Mouse (Mus musculus): ENCODE measurements around the gene Folr2.
A peak's percentile ranks its signal among the peaks of the same experiment; 100 is the strongest.

Gene Folr2

DNA sequence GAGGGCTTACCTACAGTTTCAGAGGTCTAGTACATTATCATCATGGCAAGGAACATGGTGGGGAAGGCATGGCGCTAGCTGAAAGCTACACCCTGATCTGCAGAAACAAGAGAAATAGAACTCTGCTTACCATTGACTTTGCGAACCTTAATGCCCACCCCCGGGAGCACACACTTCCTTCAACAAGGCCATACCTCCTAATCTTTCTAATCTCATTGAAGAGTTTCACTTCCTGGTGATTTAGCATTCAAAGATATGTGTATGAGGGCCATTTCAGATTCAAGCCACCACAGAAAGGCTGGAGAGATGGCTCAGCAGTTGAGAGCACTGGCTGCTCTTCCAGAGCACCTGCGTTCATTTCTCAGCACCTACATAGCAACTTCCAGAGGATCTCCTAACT is at the start of gene Folr2:
Gene Folr2 (minus strand): TSS at position 101 of the 400 bp plus-strand sequence.
- no peak for DNase-seq (ENCODE audit: extremely low read depth, low read depth, low spot score)

DNA sequence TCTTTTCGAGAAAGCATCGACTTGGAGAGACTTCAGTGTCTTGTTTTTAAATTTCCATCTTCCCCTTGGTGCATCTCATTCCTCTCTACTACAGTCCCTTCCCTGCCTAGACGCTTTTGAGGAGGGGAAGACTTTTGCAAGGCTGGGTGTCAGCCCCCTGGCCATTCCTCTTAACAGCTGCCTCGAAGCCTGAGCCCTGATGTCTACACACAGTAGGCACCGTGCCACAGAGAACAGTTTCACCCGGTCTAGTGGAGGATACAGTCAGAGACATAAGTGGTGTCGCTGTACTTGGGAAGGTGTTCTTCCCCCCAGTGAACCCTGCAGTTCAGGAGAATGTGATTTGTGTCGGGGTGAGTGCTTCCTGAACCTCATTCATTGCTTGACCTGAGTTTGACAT is 49.7 kb upstream of the Folr2 start:
- DNase-seq (ENCODE audit: extremely low read depth, low read depth, low spot score) = no peak

DNA sequence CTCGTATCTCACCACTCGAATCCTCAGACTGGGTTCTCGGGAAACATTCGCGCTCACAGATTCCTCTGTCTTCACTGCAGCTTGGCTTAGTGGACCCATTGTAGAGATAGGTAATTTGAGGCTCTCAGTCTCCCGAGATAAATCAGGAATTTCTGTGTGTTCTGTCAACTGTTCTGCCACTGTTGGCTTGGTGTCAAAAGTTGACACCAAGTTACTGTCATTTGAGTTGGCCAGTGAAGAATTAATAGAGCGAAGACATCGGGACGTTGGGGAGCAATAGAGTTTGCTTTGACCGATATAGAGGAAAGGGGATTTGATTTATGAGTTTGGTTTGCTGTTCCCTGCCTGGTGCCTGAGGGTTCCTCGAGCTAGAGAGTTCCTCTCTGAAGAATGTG is 49.3 kb upstream of the Folr2 start, which contains the start of gene Tomt:
Gene Tomt (minus strand): TSS at position 73 of the 395 bp plus-strand sequence.
- DNase-seq (ENCODE audit: extremely low read depth, low read depth, low spot score) = no peak

DNA sequence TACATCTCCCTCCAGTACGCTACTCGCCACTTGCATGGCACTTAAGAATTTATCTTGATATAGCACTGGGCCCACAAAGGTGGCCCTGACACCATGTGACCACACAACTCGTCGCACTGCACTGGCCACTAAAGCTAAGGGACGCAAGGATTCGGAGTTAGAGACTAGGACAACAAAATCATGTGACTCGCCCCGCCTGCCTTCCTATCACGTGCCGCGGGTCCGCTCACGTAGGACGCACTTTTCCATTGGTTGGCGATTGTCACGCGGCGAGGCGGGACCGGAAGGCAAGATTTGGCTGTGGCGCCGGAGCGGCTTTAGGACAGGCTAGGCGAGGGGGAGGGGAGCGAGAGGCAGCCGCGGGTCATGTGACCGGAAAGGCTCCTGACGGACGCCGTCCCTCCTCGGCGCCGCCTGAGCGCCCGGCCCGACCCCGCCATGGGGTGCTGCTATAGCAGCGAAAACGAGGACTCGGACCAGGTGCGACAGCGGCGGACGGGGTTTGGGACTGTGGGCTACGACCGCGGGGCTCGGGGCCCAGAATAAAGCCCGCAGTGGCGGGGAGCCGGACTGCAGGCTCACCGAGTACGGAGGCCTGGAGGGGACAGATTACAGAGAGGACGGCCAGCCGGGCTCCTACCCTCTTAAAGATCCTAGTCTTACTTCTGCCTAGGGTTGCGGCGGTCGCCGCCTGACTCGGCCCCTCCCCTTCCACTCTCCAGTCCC is 48.7 kb upstream of the Folr2 start, which contains the start of gene Lamtor1:
Gene Lamtor1 (plus strand): TSS at position 344 of the 726 bp plus-strand sequence.
- DNase-seq (ENCODE audit: extremely low read depth, low read depth, low spot score) = peak; percentile 77

DNA sequence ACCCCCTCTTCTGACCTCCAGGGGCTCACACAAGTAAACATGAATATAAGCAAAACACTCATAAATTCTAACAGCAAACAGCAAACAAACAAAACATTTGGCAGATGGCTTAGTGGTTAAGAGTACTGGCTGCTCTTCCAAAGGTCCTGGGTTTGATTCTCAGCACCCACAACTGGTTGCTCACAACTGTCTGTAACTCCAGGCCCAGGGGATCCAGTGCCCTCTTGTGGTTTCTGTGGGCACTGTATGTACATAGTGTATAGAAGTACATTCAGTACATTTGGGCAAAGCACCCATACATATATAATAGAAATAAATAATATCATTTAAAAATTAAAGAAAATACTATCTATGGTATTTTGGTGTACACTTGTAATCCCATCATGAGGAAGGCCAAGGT is 45.9 kb upstream of the Folr2 start:
- DNase-seq (ENCODE audit: extremely low read depth, low read depth, low spot score) = no peak

DNA sequence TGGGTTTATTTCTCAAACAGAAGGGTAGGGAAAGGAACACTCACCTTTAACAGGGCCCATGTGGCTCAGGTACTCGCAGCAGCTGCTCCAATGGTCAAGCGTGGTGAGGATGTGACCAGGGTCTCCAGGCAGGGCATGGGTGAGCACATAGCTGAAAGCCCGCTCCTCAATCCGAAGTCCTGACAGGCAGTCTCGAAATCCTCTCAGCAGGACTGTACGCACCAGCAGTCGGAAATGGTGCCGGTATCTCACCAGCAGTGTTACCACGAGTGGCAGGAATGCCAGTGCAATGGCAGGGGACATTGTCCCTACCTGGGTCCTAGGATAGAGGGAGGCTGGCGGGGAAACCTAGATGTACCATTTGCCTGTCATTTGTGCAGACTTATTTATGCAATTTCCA is 45.0 kb upstream of the Folr2 start:
- no peak for DNase-seq (ENCODE audit: extremely low read depth, low read depth, low spot score)

DNA sequence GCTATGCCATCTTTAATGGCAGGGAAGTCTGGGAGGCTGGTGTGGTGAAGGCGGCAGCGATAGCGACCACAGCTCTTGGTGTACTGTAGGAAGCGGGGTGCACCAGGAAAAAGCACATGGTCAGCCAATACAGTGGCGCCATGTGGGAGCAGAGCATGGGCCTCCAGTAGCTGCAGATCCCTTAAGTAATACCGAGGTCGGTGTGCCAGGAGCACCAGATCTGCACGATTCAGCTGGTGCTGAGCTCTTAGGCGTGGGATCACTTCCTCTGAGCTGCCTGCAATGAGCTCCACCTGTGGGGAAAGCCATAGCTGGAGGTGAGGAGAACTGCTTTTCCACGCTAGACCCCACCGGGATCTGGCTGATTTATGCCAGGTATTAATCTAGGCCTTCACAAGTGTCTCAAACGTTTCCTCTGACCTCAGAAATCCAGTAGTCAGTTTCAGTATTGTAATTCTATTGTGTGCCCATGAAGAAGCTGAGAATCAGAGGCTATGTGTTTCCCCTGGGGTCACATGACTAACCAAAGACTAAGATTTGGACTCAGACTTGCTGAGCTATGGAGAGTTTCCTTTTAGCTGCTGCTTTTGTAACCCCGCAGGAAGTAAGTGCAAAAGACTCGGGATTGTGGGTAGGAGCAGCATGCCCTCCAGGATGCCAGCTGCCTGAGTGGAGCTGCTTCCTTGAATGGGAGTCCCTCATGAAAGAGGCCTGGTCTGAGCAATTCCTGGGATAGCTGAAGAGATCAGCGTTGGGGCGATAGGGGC is 43.5 kb upstream of the Folr2 start:
- DNase-seq (ENCODE audit: extremely low read depth, low read depth, low spot score) = no peak

DNA sequence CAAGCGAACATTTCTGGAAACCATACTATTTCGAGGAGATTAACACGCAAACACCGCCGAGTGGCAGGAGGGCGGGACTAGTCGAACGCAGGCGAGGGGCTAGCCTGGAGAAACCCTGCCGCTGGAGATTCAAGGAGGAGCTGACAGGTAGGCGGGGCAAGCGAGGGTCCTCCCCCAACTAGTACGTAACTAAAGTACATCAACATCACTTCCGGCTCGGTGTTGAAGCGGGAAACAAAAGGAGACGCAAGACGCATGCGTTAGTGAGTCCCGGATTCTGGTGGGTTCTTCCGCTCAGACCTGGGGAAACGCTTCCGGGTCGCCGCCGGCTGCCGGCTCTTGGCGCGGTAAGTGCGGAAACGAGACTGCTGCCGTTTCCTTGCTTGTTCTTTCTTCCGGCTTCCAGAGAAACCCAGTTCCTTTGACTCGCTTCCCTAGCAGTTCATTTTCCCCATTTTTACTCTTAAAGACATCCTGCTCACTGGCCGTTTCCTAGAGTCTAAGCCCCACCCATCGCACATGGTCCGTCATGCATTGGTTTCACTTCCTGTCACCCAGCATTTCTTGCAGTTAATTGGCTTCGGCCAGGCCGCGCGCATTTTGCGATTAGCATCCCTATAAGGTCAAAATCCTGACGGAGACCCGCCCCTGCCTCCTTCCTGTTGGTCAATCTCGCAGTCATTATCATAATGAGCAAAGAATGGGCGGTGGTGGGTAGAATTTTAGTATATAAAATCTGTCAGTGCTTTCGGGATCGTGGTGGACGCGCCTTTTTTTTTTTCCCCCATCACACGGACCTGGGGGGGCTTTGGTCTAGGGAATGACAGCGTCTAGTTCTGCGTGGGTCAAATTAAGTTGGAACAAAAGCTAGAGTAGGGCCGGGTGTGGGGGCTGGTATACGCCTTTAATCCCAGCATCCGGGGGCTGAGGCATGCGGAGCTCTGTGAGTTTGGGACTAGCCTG is 39.4 kb upstream of the Folr2 start:
- DNase-seq (ENCODE audit: extremely low read depth, low read depth, low spot score) = peak; percentile 97

DNA sequence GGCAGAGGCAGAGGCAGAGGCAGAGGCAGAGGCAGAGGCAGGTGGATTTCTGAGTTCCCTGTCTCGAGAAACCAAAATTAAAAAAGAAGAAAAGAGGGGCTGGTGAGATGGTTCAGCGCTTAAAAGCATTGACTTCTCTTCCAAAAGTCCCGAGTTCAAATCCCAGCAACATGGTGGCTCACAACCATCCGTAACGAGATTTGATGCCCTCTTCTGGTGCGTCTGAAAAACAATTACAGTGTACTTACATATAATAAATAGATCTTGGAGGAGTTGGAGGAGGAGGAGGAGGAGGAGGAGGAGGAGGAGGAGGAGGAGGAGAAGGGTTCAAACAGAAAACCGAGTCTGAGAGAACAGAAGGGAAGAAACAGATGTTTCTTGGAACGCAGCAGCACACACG is 38.7 kb upstream of the Folr2 start:
- DNase-seq (ENCODE audit: extremely low read depth, low read depth, low spot score) = no peak

DNA sequence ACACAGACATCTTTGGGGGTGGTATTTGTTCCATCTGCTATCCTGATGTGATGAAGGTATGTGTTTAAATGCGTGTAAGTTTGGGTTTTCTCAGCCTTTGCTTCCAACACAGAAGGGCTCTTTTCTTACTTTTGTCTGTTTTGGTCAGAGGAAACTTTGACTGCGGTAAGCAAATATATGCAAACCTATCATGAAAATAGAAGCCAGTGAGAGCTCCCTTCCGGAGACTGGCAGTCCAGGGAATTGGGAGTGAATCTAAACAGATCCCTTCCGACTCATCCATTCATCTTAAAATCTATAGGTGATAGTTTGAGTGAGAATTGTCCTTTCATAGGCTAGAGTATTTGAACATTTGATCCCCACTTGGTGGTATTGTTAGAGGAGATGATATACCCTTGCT is 31.5 kb upstream of the Folr2 start:
- no peak for DNase-seq (ENCODE audit: extremely low read depth, low read depth, low spot score)

DNA sequence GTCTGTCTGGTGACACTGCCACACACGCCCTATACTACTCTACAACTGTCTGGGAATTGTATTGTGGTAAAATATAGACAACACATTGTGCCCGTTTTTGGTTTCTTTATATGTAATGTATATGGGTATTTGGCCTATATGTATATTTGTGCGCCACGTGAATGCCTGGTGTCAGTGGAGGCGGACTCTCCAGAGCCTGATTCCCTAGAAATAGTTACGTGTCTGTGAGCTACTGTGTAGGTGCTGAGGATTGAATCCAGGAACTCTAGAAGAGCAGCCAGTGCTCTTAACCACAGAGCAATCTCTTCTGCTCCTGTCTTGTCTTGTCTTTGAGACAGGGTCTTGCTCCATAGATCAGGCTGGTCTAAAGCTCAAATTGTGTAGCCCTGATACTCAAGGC is 29.3 kb upstream of the Folr2 start:
- no peak for DNase-seq (ENCODE audit: extremely low read depth, low read depth, low spot score)

DNA sequence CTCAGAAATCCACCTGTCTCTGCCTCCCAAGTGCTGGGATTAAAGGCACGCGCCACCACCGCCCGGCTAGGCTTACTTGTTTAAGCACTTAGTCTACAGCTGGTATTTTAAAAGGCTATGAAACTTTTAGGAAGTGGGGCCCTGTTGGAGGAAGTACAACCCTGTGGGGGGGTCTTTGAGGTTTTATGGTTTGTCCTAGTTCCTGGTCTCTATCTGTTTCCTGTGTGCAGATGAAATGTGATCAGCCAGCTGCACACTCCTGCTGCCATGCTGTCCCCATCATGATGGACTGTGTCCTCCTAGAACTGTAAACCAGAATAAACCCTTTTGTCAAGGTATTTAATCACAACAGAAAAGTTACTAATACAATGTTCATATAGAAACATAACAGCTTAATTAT is 27.2 kb upstream of the Folr2 start:
- no peak for DNase-seq (ENCODE audit: extremely low read depth, low read depth, low spot score)

DNA sequence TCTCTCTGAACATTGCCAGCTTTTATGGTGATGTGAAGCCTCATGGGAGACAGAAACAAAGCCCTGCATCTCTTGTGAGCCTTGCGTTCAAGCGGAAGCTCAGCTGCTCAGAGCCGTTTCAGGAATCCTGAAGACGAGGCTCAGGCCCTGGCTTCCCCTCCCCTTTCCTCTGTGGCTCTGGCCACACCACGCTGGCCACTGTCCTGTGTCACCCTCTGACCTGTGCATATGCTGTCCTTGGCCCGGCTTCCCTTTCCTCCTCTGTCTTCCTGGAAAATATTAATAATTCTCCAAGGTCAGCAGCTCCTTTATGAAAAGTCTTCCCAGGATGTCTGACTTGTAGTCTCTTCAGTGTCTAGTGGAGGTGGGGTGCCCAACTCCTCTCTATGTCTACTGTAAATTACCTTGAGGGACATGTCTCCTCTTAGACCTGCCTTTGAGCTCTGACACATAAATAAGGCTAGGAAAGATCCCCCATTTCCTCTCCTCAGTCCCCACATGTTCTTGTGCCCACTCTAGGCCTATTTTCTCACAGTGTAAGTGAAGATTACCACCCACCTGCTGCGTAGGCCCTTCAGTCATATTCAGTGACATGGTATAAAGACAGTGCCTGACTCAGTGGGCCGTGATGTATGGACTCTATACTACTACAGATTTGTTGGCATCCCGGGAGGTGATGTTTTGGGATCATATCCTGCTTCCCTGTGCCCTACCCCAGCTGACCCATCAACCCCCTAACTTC is 25.6 kb upstream of the Folr2 start:
- DNase-seq (ENCODE audit: extremely low read depth, low read depth, low spot score) = no peak

DNA sequence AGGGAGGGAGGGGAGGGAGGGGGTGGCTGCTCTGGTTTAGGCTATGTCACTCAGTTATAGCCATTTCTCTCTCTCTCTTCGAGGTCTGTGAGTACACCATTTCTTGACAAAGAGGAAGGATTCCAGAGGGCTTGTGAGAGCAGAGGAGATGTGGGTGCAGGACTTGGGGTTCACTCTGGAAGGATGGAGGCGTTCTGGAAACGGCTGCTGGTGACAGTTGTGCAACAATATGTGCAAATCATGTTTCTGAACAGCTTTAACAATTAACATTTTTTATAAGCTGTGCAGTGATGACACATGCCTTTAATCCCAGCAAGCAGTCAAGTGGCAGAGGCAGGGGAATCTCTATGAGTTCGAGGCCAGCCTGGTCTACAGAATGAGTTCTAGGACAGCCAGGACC is 23.9 kb upstream of the Folr2 start:
- no peak for DNase-seq (ENCODE audit: extremely low read depth, low read depth, low spot score)

DNA sequence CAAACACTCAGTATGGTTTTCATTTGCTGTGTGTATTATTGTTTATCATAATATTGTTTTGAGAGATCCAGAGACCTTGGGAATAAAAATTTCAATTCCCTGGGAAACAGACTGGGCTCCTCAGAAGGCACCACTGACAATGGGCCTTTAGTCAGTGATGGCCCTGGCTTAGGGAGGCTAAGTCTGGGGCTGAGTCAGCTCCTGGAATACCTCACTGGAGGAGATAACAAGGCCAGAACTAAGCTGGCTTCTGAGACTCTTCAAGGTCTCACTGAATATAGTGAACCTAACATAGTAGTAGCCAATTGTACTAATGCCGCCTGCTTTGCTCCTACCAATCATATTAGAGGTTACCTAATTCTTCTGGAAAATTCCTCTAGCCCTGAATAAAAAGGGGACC is 19.0 kb upstream of the Folr2 start:
- DNase-seq (ENCODE audit: extremely low read depth, low read depth, low spot score) = no peak

DNA sequence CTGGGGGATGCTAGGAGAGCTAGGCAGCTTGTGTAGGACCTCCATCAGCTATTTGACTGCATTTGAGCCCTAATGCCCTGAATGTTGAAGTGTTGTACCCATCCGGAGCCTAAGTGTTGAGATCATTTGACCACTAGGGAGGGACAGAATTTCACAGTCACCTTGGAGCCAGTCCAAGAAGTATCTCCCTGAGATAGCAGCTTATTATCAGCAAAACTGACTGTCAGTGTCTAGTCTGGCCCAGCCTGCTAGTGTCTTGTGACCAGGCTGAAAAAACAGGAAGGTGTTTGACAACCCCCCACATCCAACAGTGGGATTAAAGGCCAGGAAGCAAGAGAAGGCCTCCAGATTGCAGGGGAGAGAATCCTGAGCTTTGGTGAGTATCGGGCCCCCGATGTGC is 14.3 kb upstream of the Folr2 start:
- DNase-seq (ENCODE audit: extremely low read depth, low read depth, low spot score) = no peak

DNA sequence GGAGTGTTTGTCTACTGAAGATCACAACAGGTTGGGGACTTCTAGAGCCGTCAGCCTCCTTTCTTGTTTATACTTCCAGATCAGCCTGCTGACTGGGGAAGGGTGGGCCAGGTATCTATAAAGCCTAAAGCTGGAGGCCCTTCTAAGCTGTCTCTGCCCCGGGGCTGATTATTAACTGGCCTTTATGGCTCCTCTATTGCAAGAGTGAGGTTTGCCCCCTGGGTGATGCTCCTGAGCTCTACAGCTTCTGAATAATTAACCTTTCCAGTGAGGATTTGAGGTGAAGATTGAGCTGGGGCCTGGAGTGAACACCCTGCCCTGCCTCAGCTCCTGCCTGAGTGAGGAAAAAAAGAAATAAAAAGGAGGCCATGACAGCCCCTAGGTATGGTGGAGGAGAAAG is 13.6 kb upstream of the Folr2 start, which contains the start of gene Folr1:
Gene Folr1 (minus strand): TSS at position 160 of the 400 bp plus-strand sequence.
- no peak for DNase-seq (ENCODE audit: extremely low read depth, low read depth, low spot score)

DNA sequence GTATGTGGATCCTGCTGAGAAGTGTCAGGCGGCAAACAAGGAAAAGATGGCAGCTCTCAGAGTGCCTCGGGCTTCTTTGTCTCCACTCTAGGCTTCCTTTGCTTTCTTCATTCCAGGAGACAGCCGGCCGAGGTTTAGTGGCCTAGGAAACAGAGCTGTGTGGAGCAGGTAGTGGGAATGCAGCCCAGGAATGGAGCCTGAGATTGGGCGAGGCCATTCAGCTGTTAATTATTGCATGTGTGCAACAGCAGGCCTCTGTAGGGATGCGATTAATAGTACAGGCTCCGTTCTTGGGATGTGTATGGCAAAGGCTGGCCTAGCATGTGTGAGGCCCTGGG is 12.1 kb upstream of the Folr2 start:
- no peak for DNase-seq (ENCODE audit: extremely low read depth, low read depth, low spot score)

DNA sequence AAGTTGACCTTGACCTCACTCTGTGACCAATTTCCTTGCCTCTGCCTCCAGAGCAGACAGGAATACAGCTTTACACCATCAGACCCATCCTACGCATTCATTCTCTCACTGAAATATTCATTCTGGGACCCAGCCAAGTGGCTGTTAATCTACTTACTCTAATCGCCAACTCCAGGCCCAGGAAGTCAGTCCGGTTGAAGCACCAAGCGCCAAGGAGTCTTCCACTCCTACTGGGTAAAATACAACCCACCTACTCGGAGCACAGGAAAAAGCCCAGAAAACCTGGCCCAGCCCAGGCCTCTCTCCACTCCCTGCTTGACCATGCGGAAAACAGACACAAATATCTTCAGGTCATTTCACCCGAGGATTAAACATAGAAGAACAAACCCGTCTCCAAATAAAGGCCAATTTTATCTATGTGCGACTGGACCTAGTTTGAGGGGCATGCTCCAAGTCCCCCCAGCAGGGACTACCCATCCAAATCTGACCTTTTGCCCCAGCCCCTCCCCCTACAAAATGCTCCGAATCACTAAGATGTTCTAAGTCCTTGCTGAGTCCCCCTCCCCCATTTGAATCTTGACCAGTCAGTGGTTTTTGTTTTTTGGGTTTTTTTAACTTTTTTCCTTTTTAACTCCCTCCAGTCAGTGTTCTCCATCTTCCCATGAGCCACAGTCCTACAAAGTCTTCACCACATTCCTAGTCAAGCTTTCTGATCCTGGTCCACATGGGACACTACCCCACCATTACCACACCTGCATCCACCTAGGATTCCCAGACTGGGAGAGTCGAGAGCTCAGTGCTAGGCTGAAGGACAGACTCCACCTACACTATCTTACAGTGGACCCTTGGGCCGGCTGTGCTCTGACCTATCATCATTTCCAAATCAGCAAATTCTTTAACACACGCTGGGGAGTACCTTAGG is 11.5 kb upstream of the Folr2 start:
- peak; percentile 70 for DNase-seq (ENCODE audit: extremely low read depth, low read depth, low spot score)

DNA sequence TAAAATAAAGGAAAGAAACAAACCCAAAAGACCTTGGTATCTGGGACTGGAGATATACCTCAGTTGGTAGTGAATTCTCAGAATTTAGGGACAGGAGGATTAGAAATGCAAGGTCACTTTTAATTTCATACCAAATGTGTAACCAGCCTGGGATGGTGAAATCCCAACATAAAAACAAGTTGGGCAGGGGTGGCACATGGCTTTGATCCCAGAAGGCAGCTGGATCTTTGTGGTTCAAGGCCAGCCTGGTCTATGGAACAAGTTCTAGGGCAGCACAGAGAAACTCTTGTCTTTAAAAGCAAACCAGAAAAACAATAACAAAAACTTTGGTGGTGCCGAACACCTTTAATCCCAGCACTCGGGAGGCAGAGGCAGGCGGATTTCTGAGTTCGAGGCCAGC is 10.5 kb upstream of the Folr2 start:
- DNase-seq (ENCODE audit: extremely low read depth, low read depth, low spot score) = peak; percentile 18

Data from fat pad, adult 2 months (tissue).